Mouse (Mus musculus): Measurements from ENCODE around the gene Fcgrt. TPM values are rescaled to one million over a fixed set of nuclear protein-coding genes. Genes with fewer than 3 reads are reported as not detected.
"Not testable (repeated sequence)": the region's sequence is repeated elsewhere in the genome, so short reads cannot be mapped to it uniquely, and the experiment has no call there.

The Fcgrt gene
- polyA plus RNA-seq, 1 experiment from 2014 or later, result 38.0 TPM

GRCm38 (mm10) chr7:45129776-45130512 is 26.3 kb upstream of the Fcgrt start:
- WGBS, result 64% methylated on average over 15 of the region's 15 CpGs
- H3K4me3 ChIP-seq, result peak overlapping the region; percentile 98
- 0 out of 2 replicates have a peak, but pooled peaks cover 1% of the 10 kb centered on the region for H3K27me3 ChIP-seq (replicated peaks)
- no peak for ATAC-seq (ENCODE audit: extremely low read depth, insufficient number of reproducible peaks, low FRiP score, low TSS enrichment)
- peak overlapping the region; percentile 81 for H3K9ac ChIP-seq
- peaks cover 40% of the 10 kb centered on the region for H3K4me1 ChIP-seq
- H3K36me3 ChIP-seq, result peaks cover 27% of the 10 kb centered on the region
- peak overlapping the region; percentile 72 for H3K4me2 ChIP-seq
- no peaks in the 10 kb centered on the region for H3K9me3 ChIP-seq
- peak overlapping the region; percentile 90 for H3K27ac ChIP-seq (replicated peaks)

- peak overlapping the region; percentile 98 for H3K4me3 ChIP-seq
Measured at GRCm38 (mm10) chr7:45129318-45129717, 25.7 kb upstream of the Fcgrt start.

GRCm38 (mm10) chr7:45128624-45129246 is 25.1 kb upstream of the Fcgrt start, which contains the start of gene Rpl13a:
TSS of gene Rpl13a (minus strand) at chr7:45128761.
- Histone ChIP-seq H3K27ac (replicated peaks) (peak within 1 kb of the TSS; percentile 94), H3K4me1 (peaks cover 42% of the 10 kb centered on the region), H3K4me3 (peak within 1 kb of the TSS; percentile 98), H3K9me3 (no peaks in the 10 kb centered on the region), H3K36me3 (peaks cover 30% of the 10 kb centered on the region), H3K4me2 (peak within 1 kb of the TSS; percentile 97), H3K9ac (peak within 1 kb of the TSS; percentile 100), H3K27me3 (replicated peaks) (no peaks in the 10 kb centered on the region)
- WGBS, result under 1% methylated on average over 48 of the region's 48 CpGs
- ATAC-seq (ENCODE audit: extremely low read depth, insufficient number of reproducible peaks, low FRiP score, low TSS enrichment), result peak; percentile 87

More at GRCm38 (mm10) chr7:45129318-45129717, 25.7 kb upstream of the Fcgrt start:
- H3K9me3 ChIP-seq, result no peaks in the 10 kb centered on the region
- H3K27ac ChIP-seq (replicated peaks), result peak overlapping the region; percentile 90
- ATAC-seq (ENCODE audit: extremely low read depth, insufficient number of reproducible peaks, low FRiP score, low TSS enrichment), result no peak; the same call in 1 of the 2 replicates
- peaks cover 30% of the 10 kb centered on the region for H3K36me3 ChIP-seq
- H3K4me2 ChIP-seq, result peak overlapping the region; percentile 72
- H3K9ac ChIP-seq, result peak overlapping the region; percentile 81
- no peaks in the 10 kb centered on the region for H3K27me3 ChIP-seq (replicated peaks)
- 3% methylated on average over 17 of the region's 17 CpGs for WGBS
- H3K4me1 ChIP-seq, result peaks cover 42% of the 10 kb centered on the region

- H3K36me3 ChIP-seq, result peaks cover 35% of the 10 kb centered on the region
- under 1% methylated on average over 6 of the region's 6 CpGs for WGBS
- peaks cover 48% of the 10 kb centered on the region for H3K4me1 ChIP-seq
- H3K27ac ChIP-seq (replicated peaks), result peak overlapping the region; percentile 94
- H3K4me2 ChIP-seq, result peak overlapping the region; percentile 97
- H3K9ac ChIP-seq, result peak overlapping the region; percentile 100
- ATAC-seq (ENCODE audit: extremely low read depth, insufficient number of reproducible peaks, low FRiP score, low TSS enrichment), result no peak
- H3K27me3 ChIP-seq (replicated peaks), result no peaks in the 10 kb centered on the region
- H3K4me3 ChIP-seq, result peak overlapping the region; percentile 98
- no peaks in the 10 kb centered on the region for H3K9me3 ChIP-seq
Measured at GRCm38 (mm10) chr7:45127700-45128224, 24.1 kb upstream of the Fcgrt start.

- peak overlapping the region; percentile 100 for H3K9ac ChIP-seq
- no peaks in the 10 kb centered on the region for H3K9me3 ChIP-seq
- peaks cover 42% of the 10 kb centered on the region for H3K36me3 ChIP-seq
- peaks cover 55% of the 10 kb centered on the region for H3K4me1 ChIP-seq
- H3K27me3 ChIP-seq (replicated peaks), result no peaks in the 10 kb centered on the region
- H3K4me2 ChIP-seq, result peak overlapping the region; percentile 97
- ATAC-seq (ENCODE audit: extremely low read depth, insufficient number of reproducible peaks, low FRiP score, low TSS enrichment), result no peak
- peak overlapping the region; percentile 98 for H3K4me3 ChIP-seq
- H3K27ac ChIP-seq (replicated peaks), result peak overlapping the region; percentile 94
- WGBS, result 22% methylated on average over 21 of the region's 21 CpGs
Measured at GRCm38 (mm10) chr7:45126844-45127699, 23.4 kb upstream of the Fcgrt start.

GRCm38 (mm10) chr7:45126147-45126843 is 22.6 kb upstream of the Fcgrt start:
- peak overlapping the region; percentile 97 for H3K4me2 ChIP-seq
- ATAC-seq (ENCODE audit: extremely low read depth, insufficient number of reproducible peaks, low FRiP score, low TSS enrichment), result no peak
- H3K9ac ChIP-seq, result peak overlapping the region; percentile 100
- H3K4me3 ChIP-seq, result peak overlapping the region; percentile 98
- no peaks in the 10 kb centered on the region for H3K27me3 ChIP-seq (replicated peaks)
- H3K9me3 ChIP-seq, result no peaks in the 10 kb centered on the region
- H3K36me3 ChIP-seq, result peaks cover 50% of the 10 kb centered on the region
- 70% methylated on average over 17 of the region's 17 CpGs for WGBS
- H3K27ac ChIP-seq (replicated peaks), result peak overlapping the region; percentile 94
- peaks cover 63% of the 10 kb centered on the region for H3K4me1 ChIP-seq

- H3K27me3 ChIP-seq (replicated peaks); H3K9me3 ChIP-seq; ATAC-seq (ENCODE audit: extremely low read depth, insufficient number of reproducible peaks, low FRiP score, low TSS enrichment): not testable (repeated sequence)
- Histone ChIP-seq H3K4me3 (peak overlapping the region; percentile 85), H3K9ac (peak overlapping the region; percentile 100), H3K4me1 (peaks cover 66% of the 10 kb centered on the region), H3K27ac (replicated peaks) (peak overlapping the region; percentile 94), H3K36me3 (peaks cover 56% of the 10 kb centered on the region), H3K4me2 (peak overlapping the region; percentile 97)
- WGBS, result 70% methylated on average over 5 of the region's 5 CpGs
Measured at GRCm38 (mm10) chr7:45125649-45126048, 22.0 kb upstream of the Fcgrt start.

GRCm38 (mm10) chr7:45125144-45125600 is 21.5 kb upstream of the Fcgrt start:
- no peak for ATAC-seq (ENCODE audit: extremely low read depth, insufficient number of reproducible peaks, low FRiP score, low TSS enrichment)
- Histone ChIP-seq H3K9ac (peak overlapping the region; percentile 100), H3K27ac (replicated peaks) (peak overlapping the region; percentile 94), H3K9me3 (no peaks in the 10 kb centered on the region), H3K4me2 (peak overlapping the region; percentile 69), H3K36me3 (peaks cover 61% of the 10 kb centered on the region), H3K27me3 (replicated peaks) (no peaks in the 10 kb centered on the region), H3K4me1 (peaks cover 66% of the 10 kb centered on the region), H3K4me3 (peak overlapping the region; percentile 85)
- WGBS, result 34% methylated on average over 7 of the region's 7 CpGs

- Histone ChIP-seq H3K4me3 (peak within 1 kb of the TSS; percentile 85), H3K4me2 (peak within 1 kb of the TSS; percentile 76), H3K27ac (replicated peaks) (peak within 1 kb of the TSS; percentile 94), H3K36me3 (peaks cover 68% of the 10 kb centered on the region), H3K4me1 (peaks cover 59% of the 10 kb centered on the region), H3K9ac (peak within 1 kb of the TSS; percentile 100), H3K27me3 (replicated peaks) (no peaks in the 10 kb centered on the region), H3K9me3 (no peaks in the 10 kb centered on the region)
- ATAC-seq (ENCODE audit: extremely low read depth, insufficient number of reproducible peaks, low FRiP score, low TSS enrichment), result peak; percentile 82
- 1% methylated on average over 59 of the region's 59 CpGs for WGBS
Measured at GRCm38 (mm10) chr7:45124224-45125143, 20.8 kb upstream of the Fcgrt start, which contains the start of gene Rps11. TSS of gene Rps11 (minus strand) at chr7:45124439.
